Mouse (Mus musculus) small intestine, adult 2 months (tissue): ENCODE measurements around the gene St6galnac3. TPM values are rescaled to one million over a fixed set of nuclear protein-coding genes. Genes with fewer than 3 reads are reported as not detected.

Experiments
- H3K27ac ChIP-seq: fragments of 200-500 bp; 2 replicates; pipeline ENCODE4 v1.5.1; 2012; ENCODE audit warnings: low read depth, low read length, control low read depth, inconsistent platforms; ENCODE audit not compliant: insufficient read depth
- H3K27me3 ChIP-seq: fragments of 200-500 bp; 2 replicates; pipeline ENCODE4 v1.6.1; 2012; ENCODE audit warnings: mild to moderate bottlenecking, moderate library complexity, low read length, inconsistent platforms; ENCODE audit not compliant: control insufficient read depth, insufficient read depth
- H3K36me3 ChIP-seq: fragments of 200-500 bp; 2 replicates; pipeline ENCODE4 v1.6.1; 2012; ENCODE audit warnings: mild to moderate bottlenecking, low read length, control low read depth, inconsistent platforms; ENCODE audit not compliant: control insufficient read depth, insufficient read depth
- H3K4me1 ChIP-seq: fragments of 200-500 bp; 2 replicates; pipeline ENCODE4 v1.6.1; 2012; ENCODE audit warnings: low read length, inconsistent platforms, mixed read lengths; ENCODE audit not compliant: control insufficient read depth, insufficient read depth, insufficient read length
- H3K4me3 ChIP-seq: fragments of 200-500 bp; 2 replicates; pipeline ENCODE4 v1.5.1; 2012; ENCODE audit warnings: low read depth, mild to moderate bottlenecking, control low read depth, inconsistent platforms, low read length, moderate library complexity
- CTCF ChIP-seq: fragments of 200-500 bp; IDR thresholded peaks from 2 replicates; pipeline ENCODE4 v1.5.1; 2012; ENCODE audit warnings: low read depth, mild to moderate bottlenecking, control low read depth, inconsistent platforms, low read length, moderate library complexity, mixed read lengths; ENCODE audit not compliant: insufficient replicate concordance, insufficient read length; ENCODE audit errors: extremely low read depth
- POLR2A ChIP-seq: fragments of 200-500 bp; IDR thresholded peaks from 2 replicates; pipeline ENCODE4 v1.6.1; 2012; ENCODE audit warnings: low read depth, mild to moderate bottlenecking, control low read depth, inconsistent platforms, low read length, moderate library complexity
- WGBS: fragments of 180-500 bp; shearing (Covaris S2); methylation state at CpG from one replicate; pipeline ENCODE4 v1.1.7; 2018; 5-methylcytosine and 5-hydroxymethylcytosine counted together
- polyA plus RNA-seq: library from polyadenylated mRNA; depleted of rRNA; stranded (reverse); fragments of >200 nt; gene quantifications from 2 replicates; pipeline ENCODE4 v1.2.3, GENCODE M21; 2012

Gene St6galnac3
- polyA plus RNA-seq, 1 experiment: 1.1 TPM

DNA sequence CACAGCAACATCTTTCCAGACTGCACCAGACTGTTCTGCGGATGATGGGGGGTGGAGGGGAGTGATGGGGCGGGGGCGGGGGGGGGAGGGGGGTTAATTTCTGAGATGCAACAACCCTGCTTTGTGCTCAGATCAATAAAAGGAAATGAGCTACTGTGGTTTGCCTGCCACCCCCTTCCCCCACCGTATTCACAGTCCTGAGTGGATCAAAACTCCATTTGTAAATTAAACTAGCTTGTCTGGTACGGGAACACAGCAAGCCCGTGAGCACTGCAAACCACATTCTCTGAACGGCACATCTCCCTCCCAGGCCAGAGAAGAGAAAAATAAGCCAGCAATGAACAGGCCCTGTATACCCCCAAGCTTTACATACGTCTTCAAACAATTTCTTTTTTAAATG, 76.3 kb downstream of the St6galnac3 start:
- H3K4me1 ChIP-seq: no peaks in the 10 kb centered on the region
- H3K4me3 ChIP-seq: no peak overlapping the region
- WGBS: 50% methylated on average over 8 of the region's 8 CpGs
- no peak overlapping the region for H3K27ac ChIP-seq
- no peaks in the 10 kb centered on the region for H3K36me3 ChIP-seq
- TF ChIP-seq CTCF (no peak), POLR2A (no peak)
- no peaks in the 10 kb centered on the region for H3K27me3 ChIP-seq

DNA sequence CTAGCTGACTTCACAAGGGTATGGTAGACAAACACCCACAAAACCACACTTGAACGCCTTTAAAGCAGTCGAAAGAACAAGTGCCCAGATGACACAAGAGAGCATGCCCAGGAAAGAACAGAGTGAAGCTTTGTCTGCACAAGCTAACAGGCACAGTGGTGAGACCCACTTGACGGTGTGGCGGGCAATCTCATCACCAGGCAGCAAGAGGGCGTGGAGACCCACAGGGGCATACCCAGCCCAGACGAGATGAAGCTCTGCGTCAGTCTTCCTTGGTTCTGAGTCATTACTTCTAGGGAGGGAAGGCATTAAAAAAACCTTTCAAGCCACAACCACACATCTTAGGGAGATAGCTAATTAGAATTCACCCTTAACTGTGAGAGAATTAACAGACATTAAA, 79.2 kb downstream of the St6galnac3 start:
- Histone ChIP-seq H3K27me3 (no peaks in the 10 kb centered on the region), H3K27ac (no peak overlapping the region), H3K4me3 (no peak overlapping the region), H3K36me3 (no peaks in the 10 kb centered on the region), H3K4me1 (no peaks in the 10 kb centered on the region)
- WGBS: 76% methylated on average over 7 of the region's 7 CpGs
- TF ChIP-seq CTCF (no peak), POLR2A (no peak)

DNA sequence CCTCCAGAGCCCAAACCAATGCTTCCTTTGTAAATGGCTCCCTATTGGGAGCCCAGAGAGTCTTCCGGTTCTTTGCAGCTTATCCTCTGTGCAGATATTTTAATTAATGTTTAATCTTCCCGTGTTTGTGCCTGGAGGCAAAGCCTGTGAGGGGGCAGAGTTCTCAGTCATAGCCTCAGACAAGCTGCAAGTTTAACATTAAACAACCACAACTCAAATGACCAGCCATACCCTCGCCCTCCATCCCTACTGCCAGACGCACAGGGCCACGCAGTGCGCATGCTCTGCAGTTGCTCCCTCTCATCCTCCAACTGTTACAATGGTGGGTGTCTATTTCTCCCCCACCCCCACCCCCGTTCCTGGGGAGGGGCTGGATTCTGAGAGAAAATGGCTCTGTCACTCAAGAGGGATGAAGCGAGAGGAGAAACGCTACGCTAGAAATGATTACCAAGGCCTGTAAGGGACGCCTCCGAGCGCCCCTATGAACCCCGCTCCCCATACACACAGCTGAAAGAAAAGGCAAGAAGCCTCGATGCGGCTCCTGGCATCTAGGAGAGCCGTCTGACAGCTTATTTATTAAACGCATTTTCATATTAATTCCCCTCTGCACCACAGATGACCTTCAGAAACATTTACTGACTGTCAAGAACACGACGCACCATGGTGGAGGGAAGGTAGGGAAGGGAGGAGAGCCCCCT, 81.0 kb downstream of the St6galnac3 start:
- TF ChIP-seq CTCF (no peak), POLR2A (no peak)
- H3K27ac ChIP-seq: no peak overlapping the region
- H3K4me1 ChIP-seq: no peaks in the 10 kb centered on the region
- no peaks in the 10 kb centered on the region for H3K27me3 ChIP-seq
- H3K36me3 ChIP-seq: no peaks in the 10 kb centered on the region
- no peak overlapping the region for H3K4me3 ChIP-seq
- 61% methylated on average over 20 of the region's 20 CpGs for WGBS

DNA sequence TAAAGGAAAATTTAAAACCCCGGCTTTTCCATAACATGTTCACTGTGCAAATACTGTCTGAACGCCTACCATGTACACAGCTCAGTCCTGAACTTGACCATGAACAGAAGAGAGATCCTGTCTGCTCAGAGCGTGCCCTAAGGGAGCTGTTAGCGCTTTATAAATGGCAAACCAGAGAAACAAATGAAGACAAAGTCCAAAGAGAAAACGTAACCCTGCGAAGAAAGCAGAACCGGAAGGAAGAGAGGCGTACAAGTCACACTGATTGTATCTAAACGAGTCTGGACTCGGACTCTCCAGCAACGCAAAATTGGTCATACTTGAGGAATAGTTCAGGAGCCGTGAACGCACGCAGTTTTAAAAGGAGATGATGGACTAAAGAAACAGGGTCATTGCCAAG, 82.1 kb downstream of the St6galnac3 start:
- no peak for TF ChIP-seq POLR2A
- no peak for TF ChIP-seq CTCF
- H3K27ac ChIP-seq: no peak overlapping the region
- no peaks in the 10 kb centered on the region for H3K4me1 ChIP-seq
- no peak overlapping the region for H3K4me3 ChIP-seq
- 93% methylated on average over 14 of the region's 14 CpGs for WGBS
- H3K36me3 ChIP-seq: no peaks in the 10 kb centered on the region
- H3K27me3 ChIP-seq: no peaks in the 10 kb centered on the region

DNA sequence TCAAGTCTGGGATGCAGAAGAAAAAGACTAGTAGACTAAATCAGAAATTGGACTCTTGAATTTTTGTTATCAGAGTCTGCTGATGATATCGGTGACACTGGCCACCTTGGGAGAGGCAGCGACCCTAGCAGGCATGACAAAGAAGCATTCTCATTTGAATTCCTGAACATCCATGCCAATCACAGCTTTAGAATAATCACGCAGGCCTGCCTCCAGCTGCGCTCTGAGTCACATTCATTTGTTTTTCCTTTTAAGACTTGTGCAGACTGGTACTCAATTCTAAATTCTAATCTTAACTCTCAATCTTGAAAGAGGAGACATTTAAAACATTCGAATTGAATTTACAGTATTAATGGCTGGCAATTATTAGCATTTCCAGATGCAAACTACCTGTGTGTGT, 83.2 kb downstream of the St6galnac3 start:
- TF ChIP-seq CTCF (no peak), POLR2A (no peak)
- H3K4me1 ChIP-seq: no peaks in the 10 kb centered on the region

DNA sequence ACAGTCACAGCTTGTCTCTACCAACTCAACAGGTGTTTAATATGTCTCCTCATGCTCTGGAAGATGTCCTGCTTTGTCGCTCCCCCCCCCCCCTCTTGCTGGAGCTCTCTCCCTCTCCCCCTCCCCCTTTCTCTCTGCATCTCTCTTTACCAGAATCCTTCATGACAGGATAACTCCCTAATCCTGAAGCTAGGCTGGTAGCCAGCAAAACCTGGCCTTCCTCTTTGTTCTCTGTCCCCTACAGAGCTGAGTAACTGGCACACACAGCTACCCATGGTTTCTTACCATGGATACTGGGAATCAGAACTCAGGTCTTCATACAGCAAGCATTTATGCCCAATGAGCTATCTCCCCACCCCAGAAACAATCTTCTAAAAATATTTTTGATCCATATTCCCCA, 87.6 kb downstream of the St6galnac3 start:
- Histone ChIP-seq H3K27me3 (no peaks in the 10 kb centered on the region), H3K36me3 (no peaks in the 10 kb centered on the region), H3K4me3 (no peak overlapping the region), H3K27ac (no peak overlapping the region), H3K4me1 (no peaks in the 10 kb centered on the region)
- 40% methylated on average over 1 of the region's 1 CpGs for WGBS
- TF ChIP-seq CTCF: no peak
- TF ChIP-seq POLR2A: no peak

More for the DNA sequence above, 83.2 kb downstream of the St6galnac3 start:
- no peak overlapping the region for H3K27ac ChIP-seq
- no peak overlapping the region for H3K4me3 ChIP-seq
- WGBS: 87% methylated on average over 5 of the region's 5 CpGs
- no peaks in the 10 kb centered on the region for H3K36me3 ChIP-seq
- H3K27me3 ChIP-seq: no peaks in the 10 kb centered on the region

DNA sequence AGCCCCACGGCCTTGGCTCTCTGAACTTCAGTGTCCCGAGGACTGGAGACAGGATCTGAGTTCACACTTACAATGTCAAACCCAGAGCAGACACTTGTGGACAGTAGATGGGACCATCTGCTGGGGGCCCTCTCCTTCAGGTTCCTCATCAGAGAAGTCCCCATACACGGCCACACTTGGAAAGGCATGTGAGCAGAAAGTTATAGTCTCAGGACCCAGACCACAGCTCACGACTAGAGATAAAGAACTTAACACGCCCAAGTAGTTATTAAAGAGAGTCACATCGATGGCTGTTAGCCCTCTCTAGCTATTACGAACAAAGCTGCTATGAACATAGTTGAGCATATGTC, 88.2 kb downstream of the St6galnac3 start:
- H3K4me3 ChIP-seq: no peak overlapping the region
- no peak for TF ChIP-seq POLR2A
- TF ChIP-seq CTCF: no peak
- no peaks in the 10 kb centered on the region for H3K4me1 ChIP-seq
- no peaks in the 10 kb centered on the region for H3K27me3 ChIP-seq
- WGBS: 59% methylated on average over 7 of the region's 7 CpGs
- no peak overlapping the region for H3K27ac ChIP-seq
- H3K36me3 ChIP-seq: no peaks in the 10 kb centered on the region
